Mouse (Mus musculus): ENCODE measurements around the gene Hdac1. TPM values are rescaled to one million over a fixed set of nuclear protein-coding genes. Genes with fewer than 3 reads are reported as not detected.

Hdac1 gene
- polyA plus RNA-seq (2017; shearing (Covaris generic)), result 100 to 1,000 TPM; 270 to 328 TPM

- peak; percentile 92 for ATAC-seq
These were observed at the start of gene Hdac1 for GRCm38 (mm10) chr4:129542592-129543141. Gene Hdac1, minus strand, starts transcription at chr4:129542713.

- no peak for ATAC-seq
These were observed 46.4 kb upstream of the Hdac1 start for GRCm38 (mm10) chr4:129588865-129589264.

GRCm38 (mm10) chr4:129586943-129587342 is 44.4 kb upstream of the Hdac1 start:
- ATAC-seq, result no peak

GRCm38 (mm10) chr4:129585773-129586172 is 43.3 kb upstream of the Hdac1 start:
- no peak for ATAC-seq

GRCm38 (mm10) chr4:129584884-129585608 is 42.5 kb upstream of the Hdac1 start:
- ATAC-seq, result peak; percentile 70

- peak; percentile 28 for ATAC-seq
These were observed 41.9 kb upstream of the Hdac1 start for GRCm38 (mm10) chr4:129584370-129584769.

- no peak for ATAC-seq
These were observed 39.7 kb upstream of the Hdac1 start for GRCm38 (mm10) chr4:129582251-129582650.

- ATAC-seq, result peak; percentile 73
These were observed 37.8 kb upstream of the Hdac1 start for GRCm38 (mm10) chr4:129580347-129580746.

GRCm38 (mm10) chr4:129578466-129578865 is 36.0 kb upstream of the Hdac1 start, which contains the start of gene Fam167b:
Gene Fam167b, minus strand, starts transcription at chr4:129578549.
- ATAC-seq, result no peak

- ATAC-seq, result no peak
These were observed 35.2 kb upstream of the Hdac1 start for GRCm38 (mm10) chr4:129577688-129578087.

GRCm38 (mm10) chr4:129576863-129577491 is 34.5 kb upstream of the Hdac1 start:
- no peak for ATAC-seq

GRCm38 (mm10) chr4:129575171-129575844 is 32.8 kb upstream of the Hdac1 start:
- peak; percentile 76 for ATAC-seq

GRCm38 (mm10) chr4:129573430-129573829 is 30.9 kb upstream of the Hdac1 start, which contains the start of gene Lck:
Gene Lck, minus strand, starts transcription at chr4:129573641.
- ATAC-seq, result peak; percentile 60

GRCm38 (mm10) chr4:129573093-129573370 is 30.5 kb upstream of the Hdac1 start:
- ATAC-seq, result no peak

- ATAC-seq, result peak; percentile 4
These were observed 30.0 kb upstream of the Hdac1 start for GRCm38 (mm10) chr4:129572236-129573092.

GRCm38 (mm10) chr4:129571551-129572084 is 29.1 kb upstream of the Hdac1 start:
- ATAC-seq, result peak; percentile 2

- ATAC-seq, result peak; percentile 52
These were observed 27.5 kb upstream of the Hdac1 start for GRCm38 (mm10) chr4:129570028-129570427.

GRCm38 (mm10) chr4:129568366-129568765 is 25.9 kb upstream of the Hdac1 start:
- ATAC-seq, result no peak

- ATAC-seq, result peak; percentile 53
These were observed 22.6 kb upstream of the Hdac1 start for GRCm38 (mm10) chr4:129565139-129565538.

GRCm38 (mm10) chr4:129563718-129564117 is 21.2 kb upstream of the Hdac1 start:
- ATAC-seq, result no peak

GRCm38 (mm10) chr4:129561184-129561583 is 18.7 kb upstream of the Hdac1 start:
- ATAC-seq, result no peak

All from CD4-positive, CD25-positive, alpha-beta regulatory T cell, adult 4 months (primary cell).